Mouse (Mus musculus) heart, postnatal 14 days (tissue): Measurements from ENCODE around the gene Cd63. TPM values are rescaled to one million over a fixed set of nuclear protein-coding genes. Genes with fewer than 3 reads are reported as not detected.

Source experiments
- DNase-seq, 2 experiments: peaks; one replicate each; pipeline ENCODE4 v3.0.0; 2021 to 2022
- intact Hi-C: fragments of 180-260 bp; cut with DNase I; formaldehyde crosslinking; loops from one replicate; pipeline ENCODE4 v1.15.1; 2025
- total RNA-seq, 2 experiments: library from RNA; stranded (reverse); gene quantifications; 2 replicates each; pipeline ENCODE4 v1.2.3; 2021

The Cd63 gene
- total RNA-seq, 2 experiments from 2014 or later: 127 to 131 TPM

DNA sequence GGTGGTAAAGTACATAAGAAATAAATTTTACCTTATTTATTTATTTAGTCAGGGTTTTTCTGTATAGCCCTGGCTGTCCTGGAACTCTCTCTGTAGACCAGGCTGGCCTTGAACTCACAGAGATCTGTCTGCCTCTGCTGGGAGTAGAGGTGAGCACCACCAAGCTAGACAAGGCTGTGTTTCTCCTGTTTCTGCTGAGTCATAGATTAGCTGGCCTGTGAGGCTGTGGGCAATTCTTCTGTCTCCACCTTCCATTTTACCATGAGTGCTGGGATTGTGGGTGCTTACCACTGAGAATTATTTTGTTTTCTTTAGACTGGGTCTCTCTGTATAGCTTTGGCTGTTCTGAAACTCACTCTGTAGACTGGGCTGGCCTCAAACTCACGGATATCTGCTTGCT is 620 bp downstream of the Cd63 start:
- intact Hi-C loops: no loop called here
- no peak for DNase-seq

- DNase-seq: no peak
- intact Hi-C loops: no loop called here
Observed at GRCm38 (mm10) chr10:128902409-128902988, 1.7 kb downstream of the Cd63 start.

- DNase-seq: no peak
- intact Hi-C loops: no loop called here
Observed at GRCm38 (mm10) chr10:128904812-128905211, 4.0 kb downstream of the Cd63 start.

GRCm38 (mm10) chr10:128908778-128909448 is 8.1 kb downstream of the Cd63 start:
- intact Hi-C loops: no loop called here
- DNase-seq: no peak

- peak; percentile 88 to 89 for DNase-seq
- intact Hi-C loops: no loop called here
Observed at GRCm38 (mm10) chr10:128909567-128910028, 8.8 kb downstream of the Cd63 start.

- peak; percentile 59 to 69 for DNase-seq
- intact Hi-C loops: no loop called here
Observed at GRCm38 (mm10) chr10:128910066-128910841, 9.5 kb downstream of the Cd63 start.

DNA sequence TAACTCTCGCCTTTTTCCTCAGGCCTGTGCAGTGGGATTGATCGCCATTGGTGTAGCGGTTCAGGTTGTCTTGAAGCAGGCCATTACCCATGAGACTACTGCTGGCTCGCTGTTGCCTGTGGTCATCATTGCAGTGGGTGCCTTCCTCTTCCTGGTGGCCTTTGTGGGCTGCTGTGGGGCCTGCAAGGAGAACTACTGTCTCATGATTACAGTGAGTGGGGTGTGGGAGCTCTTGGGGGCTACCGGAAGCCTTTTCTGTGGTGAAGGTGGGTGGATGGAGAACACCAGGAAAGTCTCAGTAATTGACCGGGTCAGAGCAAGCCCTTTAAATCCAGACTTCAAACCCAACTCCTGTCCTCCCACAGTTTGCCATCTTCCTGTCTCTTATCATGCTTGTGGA is 10.6 kb downstream of the Cd63 start:
- no peak for DNase-seq
- intact Hi-C loops: no loop called here

DNA sequence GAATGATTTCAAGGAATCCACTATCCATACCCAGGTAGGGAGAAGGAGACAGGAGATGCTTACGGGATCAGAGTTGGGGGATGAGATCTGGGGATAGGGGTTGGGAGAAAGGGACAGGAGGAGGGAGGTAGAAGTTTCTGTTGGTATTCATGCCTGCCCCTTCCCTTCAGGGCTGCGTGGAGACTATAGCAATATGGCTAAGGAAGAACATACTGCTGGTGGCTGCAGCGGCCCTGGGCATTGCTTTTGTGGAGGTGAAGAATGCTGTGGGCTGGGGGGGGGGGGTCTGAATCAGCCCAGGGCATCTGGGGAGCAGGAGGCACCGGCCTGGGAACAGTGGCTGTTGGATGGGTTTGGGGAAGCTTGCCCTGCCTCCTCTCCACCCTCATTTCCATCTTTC is 11.5 kb downstream of the Cd63 start:
- intact Hi-C loops: loop anchor here (2.0 kb wide), 1 partner anchor 25 kb away; no protein-coding TSS in a partner anchor
- DNase-seq: no peak

DNA sequence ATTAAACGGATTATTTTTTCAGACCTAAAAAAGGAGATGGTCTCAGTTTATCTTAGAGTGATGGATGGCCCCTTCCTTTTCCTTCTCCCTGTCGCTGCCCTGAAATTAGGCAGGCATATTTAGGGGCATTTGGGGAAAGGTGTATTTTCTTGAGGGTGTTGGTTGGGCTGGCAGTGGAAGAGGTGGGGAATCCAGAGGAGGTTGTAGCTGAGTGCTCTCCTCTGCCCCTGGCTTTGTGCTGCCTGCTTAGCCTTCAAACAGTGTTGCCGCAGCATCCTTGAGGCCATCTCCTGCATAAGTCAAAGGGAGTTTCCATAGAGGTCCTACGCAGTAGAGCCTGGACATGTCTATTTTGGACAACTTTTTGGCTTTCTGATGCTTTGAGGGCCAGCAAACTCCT is 12.0 kb downstream of the Cd63 start:
- DNase-seq: no peak
- intact Hi-C loops: loop anchor here (2.0 kb wide), 1 partner anchor 24 kb away; no protein-coding TSS in a partner anchor

- peak; percentile 85 to 94 for DNase-seq
- intact Hi-C loops: loop anchor here (2.0 kb wide), 1 partner anchor 24 kb away; no protein-coding TSS in a partner anchor
Observed at GRCm38 (mm10) chr10:128913219-128913618, 12.4 kb downstream of the Cd63 start.

DNA sequence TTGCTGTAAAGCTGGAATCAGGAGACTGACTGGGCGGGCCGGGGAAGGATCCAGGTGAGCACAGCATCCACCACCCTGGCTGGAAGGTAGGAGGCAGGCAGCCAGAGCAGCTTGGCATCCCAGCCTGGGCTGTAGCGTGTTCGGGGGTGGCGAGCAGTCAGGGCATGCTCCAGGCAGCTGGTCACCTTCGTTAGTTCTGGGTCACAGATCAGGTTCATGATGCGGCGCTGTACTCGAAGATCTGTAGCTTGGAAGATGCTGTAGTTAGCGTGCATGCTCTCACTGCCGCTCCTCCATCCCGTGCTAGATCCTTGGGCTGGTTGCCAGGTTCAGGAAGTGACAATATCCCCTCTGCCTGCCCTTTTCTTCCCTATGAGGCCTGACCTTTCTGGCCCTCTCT is 12.9 kb downstream of the Cd63 start:
- intact Hi-C loops: loop anchor here (2.0 kb wide), 1 partner anchor 23 kb away; no protein-coding TSS in a partner anchor
- DNase-seq: peak in 1 of 2 experiments; percentile 26

DNA sequence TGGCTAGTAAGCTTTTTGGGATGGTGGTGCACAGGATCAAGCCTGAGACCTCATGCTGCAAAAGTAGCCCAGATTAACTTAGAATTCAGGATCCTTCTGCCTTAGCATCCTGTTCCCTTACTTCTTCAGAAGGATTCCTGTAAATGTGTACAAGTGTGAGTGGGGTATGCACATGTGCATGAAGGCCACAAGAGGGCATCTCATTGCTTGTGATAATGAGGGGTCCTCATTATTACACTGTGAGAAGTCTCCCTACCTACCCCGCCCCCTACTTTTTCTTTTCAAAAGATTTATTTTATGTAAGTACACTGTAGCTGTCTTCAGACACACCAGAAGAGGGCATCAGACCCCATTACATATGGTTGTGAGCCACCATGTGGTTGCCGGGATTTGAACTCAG is 14.8 kb downstream of the Cd63 start:
- intact Hi-C loops: loop anchor here (5.0 kb wide), 1 partner anchor 62 kb away; no protein-coding TSS in a partner anchor
- no peak for DNase-seq

GRCm38 (mm10) chr10:128916665-128917064 is 15.9 kb downstream of the Cd63 start:
- intact Hi-C loops: loop anchor here (5.0 kb wide), 1 partner anchor 61 kb away; no protein-coding TSS in a partner anchor
- DNase-seq: no peak

DNA sequence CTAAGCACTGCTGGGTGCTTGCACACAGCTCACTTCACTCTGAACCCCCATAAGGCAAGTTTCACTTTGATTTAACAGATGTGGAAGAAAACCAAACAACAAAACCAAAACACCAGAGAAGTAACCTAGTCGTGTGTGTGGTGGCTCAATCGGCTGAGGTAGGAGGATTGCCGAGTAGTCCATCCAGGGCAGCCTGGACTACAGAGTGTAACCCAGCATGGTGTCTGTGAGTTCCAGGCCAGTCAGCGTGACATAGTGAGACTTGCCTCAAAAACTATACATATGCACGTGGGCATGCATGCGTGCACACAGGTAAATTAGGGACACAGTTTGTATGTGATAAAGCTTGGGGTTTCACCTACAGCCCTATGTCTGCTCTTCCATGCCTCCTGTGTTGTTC is 16.6 kb downstream of the Cd63 start:
- intact Hi-C loops: loop anchor here (5.0 kb wide), 1 partner anchor 60 kb away; no protein-coding TSS in a partner anchor
- DNase-seq: no peak

DNA sequence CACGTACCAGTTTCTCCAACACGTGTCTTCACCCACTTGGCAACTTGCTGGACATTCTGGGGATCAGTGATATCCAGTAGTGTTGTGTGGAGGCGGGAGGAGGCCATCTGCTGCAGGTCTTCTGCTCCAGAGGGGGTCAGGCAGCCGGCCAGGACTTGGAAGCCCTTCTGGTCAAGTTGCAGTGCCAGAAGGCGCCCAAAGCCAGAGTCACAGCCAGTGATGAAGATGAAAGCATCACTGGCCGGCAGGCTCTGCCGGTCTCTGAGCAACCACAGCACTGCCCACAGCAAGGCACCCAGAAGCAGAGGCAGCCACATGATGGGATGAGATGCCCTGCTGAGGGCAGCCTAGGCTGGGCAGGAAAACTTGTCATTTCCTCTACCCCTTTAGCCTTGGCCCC is 17.5 kb downstream of the Cd63 start:
- DNase-seq: peak; percentile 58 to 59
- intact Hi-C loops: loop anchor here (5.0 kb wide), 1 partner anchor 59 kb away; no protein-coding TSS in a partner anchor

DNA sequence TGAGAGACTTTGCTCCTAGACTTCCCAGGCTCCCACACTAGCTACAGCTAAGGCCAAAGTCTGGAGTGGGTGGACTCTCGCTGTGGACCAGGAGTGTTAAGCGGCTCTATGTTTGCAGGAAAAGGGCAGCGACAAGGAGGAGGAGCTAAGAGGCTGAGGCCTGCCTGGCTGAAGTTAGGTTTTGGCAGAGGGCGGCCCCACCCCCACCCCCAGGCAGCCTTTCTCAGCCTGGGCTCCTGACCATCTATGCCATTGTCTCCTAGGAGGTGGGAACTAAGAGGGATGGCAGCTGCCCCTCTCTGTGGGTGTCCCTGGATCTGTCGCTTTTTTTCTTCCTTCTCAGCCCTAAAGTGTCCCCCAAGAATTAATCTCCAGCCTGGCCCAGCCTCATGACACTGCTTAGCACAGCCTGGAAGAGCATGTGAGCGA is 18.4 kb downstream of the Cd63 start:
- intact Hi-C loops: loop anchor here (5.0 kb wide), 1 partner anchor 58 kb away; no protein-coding TSS in a partner anchor
- peak; percentile 49 to 50 for DNase-seq

DNA sequence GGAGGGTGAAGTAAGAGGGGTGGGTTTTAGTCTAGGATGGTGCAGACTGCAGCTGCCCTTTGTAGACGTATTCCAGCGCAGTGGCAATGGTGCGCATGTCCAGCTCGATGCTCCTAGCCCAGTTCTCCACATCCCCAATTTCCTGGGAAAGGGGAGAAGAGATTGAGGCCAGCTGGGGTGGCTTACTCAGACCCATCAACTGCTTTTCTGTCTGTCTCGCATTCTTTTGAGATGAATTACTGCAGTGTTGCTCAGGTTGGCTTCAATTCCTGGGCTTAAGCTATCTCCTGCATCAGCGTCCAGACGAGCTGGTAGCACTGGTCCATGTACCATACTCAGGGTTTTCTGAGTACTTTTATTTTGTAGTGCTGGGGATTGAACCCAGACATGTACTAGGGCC is 19.2 kb downstream of the Cd63 start:
- DNase-seq: no peak
- intact Hi-C loops: loop anchor here (5.0 kb wide), 1 partner anchor 57 kb away; no protein-coding TSS in a partner anchor

DNA sequence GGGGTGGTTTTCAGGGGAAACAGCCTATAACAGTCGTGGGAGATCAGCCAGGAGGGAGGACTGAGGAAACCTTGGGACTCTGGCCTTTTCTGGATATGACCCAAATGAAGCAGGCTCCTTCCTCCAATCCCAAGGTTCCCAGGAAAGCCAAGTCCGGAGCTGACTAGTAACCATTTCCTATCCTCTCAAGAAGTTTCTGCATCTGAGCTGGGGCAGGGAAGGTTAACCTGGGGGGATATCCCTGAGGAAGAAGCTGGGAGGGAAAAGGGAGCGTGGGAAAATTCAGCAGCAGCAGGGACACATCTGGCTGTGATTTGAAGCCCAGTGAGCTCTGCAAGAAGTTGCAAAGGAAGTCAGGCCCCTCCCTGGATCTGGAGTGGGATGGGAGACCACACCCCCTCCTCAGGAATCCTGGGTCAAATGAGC is 20.0 kb downstream of the Cd63 start:
- intact Hi-C loops: no loop called here
- DNase-seq: peak in 1 of 2 experiments; percentile 49

DNA sequence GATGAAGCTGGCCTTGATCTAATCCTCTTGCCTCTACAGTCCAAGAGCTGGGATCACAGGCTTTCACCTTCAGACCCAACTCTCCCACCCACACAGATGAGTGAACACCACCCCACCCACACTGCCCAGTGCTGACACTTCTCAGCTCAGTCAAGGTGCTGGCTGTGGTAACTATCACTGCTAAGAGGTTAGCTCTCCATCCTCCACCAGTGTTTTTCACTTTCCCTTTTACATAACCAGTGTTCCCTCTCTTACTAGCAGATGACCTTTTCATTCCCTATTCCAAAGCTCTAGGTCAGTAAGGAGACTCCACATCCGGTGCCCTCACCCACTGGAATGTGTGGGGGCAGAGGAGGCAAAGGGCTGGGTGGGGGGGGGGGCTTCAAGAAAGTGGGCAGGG is 20.5 kb downstream of the Cd63 start:
- no peak for DNase-seq
- intact Hi-C loops: no loop called here

GRCm38 (mm10) chr10:128921883-128922821 is 21.4 kb downstream of the Cd63 start:
- DNase-seq: no peak
- intact Hi-C loops: no loop called here
